Mouse (Mus musculus): Measurements from ENCODE around the gene Depp1.
"Not testable (repeated sequence)": the region's sequence is repeated elsewhere in the genome, so short reads cannot be mapped to it uniquely, and the experiment has no call there.

Gene Depp1

DNA sequence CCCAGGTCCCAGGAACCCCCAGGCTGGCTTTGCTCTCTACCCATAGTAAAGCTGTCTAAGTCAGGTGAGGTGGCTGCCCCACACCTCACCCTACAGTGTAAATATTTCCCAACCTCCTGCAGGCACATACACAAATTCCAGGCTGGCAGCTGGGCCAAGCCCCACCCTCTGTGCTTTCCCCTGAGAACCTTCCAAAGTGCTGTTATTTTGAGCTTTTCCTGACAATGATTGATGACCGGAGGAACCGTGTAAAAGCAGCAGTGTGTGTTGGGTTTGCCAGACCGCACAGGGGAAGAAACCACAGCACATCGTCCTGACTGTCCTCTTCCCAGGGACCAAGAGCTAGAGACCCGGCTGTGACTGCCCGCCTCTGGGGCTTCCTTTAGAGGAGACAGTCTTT lies at the start of gene Depp1:
TSS of gene Depp1 (plus strand) at position 204 of the 400 bp plus-strand sequence.
- no peak for DNase-seq

DNA sequence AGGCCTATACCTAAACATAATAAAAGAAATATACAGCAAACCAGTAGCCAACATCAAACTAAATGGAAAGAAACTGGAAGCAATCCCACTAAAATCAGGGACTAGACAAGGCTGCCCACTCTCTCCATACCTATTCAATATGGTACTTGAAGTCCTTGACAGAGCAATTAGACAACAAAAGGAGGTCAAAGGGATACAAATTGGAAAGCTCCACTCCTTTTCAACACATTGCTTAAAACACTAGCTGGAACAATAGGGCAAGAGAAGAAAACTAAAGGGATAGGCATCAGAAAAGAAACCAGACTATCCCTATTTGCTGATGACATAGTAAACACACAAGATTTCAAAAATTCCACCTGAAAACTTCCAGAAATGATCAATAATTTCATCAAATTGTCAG lies 49.4 kb upstream of the Depp1 start:
- not testable (repeated sequence) for DNase-seq

- no peak for DNase-seq
These were observed 43.2 kb upstream of the Depp1 start for GRCm38 (mm10) chr6:116607230-116607629.

DNA sequence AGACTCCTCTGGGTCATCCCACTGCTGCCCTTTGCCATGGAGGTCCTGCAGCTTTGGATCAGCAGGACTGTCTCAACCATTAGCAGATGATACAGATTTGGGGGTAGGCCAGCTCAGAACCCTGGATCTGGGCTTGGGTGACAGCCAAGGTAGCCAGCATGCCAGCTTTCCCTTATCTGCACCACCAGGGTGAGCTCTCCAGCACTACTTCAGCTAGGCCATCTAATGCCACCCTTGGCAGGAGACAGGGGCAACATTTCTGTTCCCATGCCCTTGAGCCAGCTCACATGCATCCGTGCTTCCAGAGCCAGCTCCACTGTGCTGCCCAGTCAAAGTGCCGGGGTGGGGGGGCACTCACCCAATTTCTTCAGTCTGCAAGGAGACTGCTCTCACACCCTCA lies 34.7 kb upstream of the Depp1 start:
- peak; percentile 29 to 36 for DNase-seq

GRCm38 (mm10) chr6:116618073-116618472 lies 32.3 kb upstream of the Depp1 start:
- no peak for DNase-seq

DNA sequence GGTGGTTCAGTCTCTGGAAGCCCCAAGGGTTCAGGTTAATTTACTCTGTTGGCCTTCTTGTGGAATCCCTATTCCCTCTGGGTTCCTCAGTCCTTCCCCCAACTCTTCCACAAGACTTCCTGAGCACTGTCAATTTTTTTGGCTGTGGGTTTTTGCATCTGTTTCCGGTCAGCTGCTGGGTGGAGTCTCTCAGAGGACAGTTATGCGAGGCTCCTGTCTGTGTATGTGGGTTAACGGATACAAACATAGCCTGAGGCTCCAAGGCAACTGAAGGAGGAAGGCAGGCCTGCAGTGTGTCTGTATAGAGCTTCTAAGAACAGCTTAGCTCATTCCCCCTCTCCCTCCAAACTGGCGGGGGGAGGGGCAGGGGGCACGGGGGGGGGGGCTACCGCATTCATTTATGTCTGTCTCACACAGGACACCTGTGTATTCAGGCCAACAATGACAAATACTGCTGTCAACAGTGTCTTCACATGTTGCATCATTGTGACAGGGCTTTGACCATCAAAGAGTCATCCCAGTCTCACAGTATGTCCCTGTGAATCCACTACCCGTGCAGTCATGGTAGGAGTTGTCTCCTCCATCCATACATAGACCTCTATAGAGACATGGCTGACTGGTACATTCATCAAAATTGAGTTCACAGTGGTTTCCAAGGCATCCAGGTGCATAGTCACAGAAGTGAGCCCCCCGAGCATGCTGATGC lies 28.9 kb upstream of the Depp1 start:
- DNase-seq: no peak

DNA sequence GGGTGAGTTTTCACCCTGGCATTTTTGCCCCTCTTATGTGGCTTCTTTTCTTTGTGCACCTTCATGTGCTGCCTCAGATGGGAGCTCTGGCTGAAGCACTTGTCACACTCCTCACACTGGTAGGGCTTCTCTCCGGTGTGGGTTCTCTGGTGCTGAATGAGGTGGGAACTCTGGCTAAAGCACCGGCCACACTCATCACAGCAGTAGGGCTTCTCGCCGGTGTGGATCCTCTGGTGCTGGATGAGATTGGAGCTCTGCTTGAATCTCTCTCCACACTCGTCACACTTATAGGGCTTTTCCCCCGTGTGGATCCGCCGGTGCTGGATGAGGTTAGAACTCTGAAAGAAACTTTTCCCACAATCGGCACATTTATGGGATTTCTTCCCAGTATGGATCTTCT lies 24.0 kb upstream of the Depp1 start:
- not testable (repeated sequence) for DNase-seq

DNA sequence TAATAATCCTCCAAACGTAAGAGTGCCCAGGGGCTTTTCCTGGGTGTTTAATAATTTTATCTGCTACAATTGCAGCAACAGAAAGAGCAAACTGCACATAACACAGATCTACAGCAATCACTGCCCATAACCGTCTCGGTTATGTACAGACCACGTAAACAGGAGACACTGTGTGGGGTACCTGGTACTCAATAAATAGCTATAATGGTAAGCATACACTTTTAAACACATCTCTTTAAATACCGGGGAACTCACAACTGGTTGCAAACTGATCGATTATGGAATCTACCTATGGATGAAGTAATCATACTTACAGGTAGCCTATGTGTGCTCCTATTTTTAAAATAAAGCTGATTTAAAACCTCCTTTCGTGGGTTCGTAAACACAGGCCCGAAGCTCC lies 22.3 kb upstream of the Depp1 start:
- peak in 1 of 2 experiments; percentile 13 for DNase-seq

- peak; percentile 85 to 87 for DNase-seq
These were observed 21.8 kb upstream of the Depp1 start, which contains the start of gene Zfp422 for GRCm38 (mm10) chr6:116628539-116629171. Zfp422 (minus strand) TSS chr6:116628999.

DNA sequence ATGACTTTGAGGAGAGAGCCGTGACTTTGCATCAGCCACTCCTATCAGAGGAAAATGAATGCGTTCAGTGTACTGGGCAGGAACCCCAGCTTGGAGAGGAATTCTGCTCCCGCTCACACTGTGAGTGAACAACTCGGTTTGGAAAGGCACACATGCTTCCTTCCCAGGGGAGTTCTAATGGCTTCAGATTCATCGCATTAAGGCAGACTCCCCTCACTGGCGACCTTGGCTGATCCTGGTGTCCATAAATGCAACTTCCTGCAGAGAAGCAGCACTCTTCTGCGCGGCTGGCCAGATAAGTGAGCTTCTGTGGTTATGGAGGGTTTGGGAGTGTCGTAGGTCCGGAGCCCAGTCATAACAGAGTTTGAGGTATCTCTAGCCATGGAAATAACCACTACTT lies 20.6 kb upstream of the Depp1 start:
- no peak for DNase-seq

GRCm38 (mm10) chr6:116632129-116632528 lies 18.3 kb upstream of the Depp1 start:
- peak; percentile 85 to 89 for DNase-seq

DNA sequence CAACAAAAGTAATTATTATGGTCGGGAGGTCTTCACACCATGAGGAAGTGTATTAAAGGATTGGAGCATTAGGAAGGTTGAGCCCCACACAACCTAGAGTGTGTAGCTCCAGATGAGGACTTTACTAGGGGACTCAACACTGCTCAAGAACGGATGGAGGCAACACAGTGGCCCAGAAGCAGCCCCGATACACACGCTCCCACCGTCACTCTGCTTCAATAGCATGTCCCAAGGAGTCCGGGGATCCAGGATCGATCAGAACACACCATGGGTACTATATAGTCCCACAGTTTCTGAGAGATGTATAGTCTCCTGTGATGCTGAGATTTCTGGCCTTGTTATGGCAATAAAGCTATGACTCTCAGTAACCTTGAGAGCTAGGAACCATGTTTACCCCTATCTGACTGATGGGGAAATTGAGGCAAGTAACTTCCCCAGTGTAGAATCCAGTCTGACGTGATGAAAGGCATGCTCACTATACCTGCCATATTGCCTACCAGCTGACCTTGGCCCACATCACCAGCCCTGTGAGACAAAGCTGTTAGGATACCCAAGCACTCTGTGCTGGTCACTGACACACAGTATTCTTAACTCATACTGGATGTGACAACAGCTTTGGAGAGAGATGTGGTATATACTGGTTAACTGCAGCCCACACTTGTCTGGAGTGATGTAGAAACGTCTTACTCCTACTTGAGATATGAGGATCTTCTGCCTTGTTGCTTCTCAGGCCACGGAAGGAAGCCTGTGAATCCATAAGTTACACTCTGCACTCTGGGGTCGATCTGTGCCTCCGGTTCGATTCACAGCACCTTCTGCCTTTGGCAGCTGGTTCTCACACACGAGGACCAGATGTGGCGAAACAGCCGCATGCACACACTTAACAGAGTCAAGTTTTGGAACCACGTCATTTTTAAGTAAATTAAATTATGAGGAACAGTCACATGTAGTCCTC lies 16.4 kb upstream of the Depp1 start:
- DNase-seq: no peak

DNA sequence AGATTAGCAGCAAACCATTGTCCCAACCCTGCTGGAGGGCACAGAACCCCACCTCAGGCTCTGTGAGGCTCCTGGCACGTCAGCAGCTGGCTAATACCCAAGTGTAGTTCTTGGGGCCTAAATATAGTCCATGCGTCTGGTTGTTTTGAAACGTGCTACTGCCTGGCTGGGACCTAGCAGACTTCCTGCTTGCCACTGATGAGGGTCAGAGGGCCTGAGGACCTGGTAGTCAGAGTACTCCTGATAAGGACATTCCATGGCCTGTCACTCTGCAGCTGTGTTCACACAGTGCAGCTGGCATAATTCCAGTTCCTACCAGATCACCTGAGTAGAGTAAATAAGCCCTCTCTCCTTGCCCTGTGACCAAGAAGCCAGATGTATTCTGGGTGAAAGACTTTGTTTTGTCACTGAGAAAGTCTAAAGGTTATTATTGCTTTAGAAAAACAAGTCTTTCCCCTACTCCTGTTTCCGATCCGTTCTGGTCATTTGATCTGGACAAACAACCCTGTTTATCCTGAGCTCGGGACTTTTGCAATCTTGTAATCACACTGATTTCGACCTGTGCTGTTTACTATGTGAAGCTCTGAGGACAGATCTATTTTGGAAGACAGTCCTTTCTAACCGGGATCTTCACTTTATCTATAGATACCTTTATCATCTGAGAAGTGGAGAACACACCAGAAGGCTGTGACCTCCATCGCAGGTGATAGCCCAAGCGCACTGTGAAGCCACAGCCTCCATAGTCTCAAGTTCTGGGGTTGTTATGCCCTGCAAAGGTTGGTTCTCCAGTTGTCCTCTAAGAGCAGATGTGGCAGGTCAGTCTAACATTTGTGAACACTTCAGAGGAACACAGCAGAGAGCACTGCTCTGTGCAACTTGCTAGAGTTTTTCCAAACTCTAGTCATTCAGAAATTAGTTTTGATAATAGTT lies 14.9 kb upstream of the Depp1 start:
- DNase-seq: peak in 1 of 2 experiments; percentile 31

DNA sequence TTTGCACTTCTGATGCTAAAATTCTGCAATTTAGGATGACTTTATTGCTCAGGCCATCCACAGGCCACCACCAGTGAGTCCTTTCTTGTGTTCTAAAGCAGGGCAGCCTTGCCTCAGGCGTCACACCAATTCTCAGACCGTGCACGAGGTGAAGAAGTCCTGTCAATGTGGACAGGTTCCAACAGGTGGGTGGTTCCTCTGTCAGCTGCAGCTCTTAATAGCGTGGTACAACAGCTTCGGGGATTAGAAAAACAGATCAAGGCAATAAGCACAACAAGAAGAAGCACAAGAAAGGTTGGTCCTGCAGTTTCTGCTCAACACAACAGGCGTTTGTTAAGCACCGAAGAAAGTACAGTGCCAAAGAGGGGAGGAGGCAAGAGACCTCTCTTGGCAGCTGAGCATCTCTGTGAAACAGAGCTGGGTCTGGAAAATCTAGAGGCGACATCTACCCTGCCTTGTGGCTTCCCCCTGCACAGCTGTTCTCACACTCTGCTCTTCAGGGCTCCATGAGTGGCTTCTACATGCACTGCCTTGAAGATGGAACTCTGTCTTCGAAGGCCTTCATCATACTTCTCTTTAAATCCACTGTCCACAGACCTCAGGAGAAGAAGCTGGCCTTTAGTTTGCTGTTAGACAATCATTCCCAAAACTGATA lies 13.7 kb upstream of the Depp1 start:
- DNase-seq: no peak

DNA sequence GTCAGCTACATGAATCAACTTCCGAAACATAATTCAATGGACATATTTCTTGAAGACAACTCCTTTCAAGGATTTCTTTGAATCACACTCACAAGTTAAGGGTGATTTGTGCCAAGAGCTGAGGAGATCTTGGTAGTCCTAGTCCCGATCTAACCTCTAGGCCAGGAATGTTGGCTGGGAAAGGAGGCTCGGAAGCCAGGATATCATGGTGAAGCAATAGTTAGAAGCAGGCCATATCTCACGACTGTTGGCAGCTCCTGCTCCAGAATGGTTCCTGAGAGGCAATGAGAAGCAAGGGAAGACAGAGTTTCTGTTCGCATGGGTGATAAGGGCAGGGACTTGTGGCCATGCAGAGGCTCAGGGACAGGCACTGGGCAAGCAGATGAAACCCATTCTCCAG lies 12.9 kb upstream of the Depp1 start:
- DNase-seq: no peak

DNA sequence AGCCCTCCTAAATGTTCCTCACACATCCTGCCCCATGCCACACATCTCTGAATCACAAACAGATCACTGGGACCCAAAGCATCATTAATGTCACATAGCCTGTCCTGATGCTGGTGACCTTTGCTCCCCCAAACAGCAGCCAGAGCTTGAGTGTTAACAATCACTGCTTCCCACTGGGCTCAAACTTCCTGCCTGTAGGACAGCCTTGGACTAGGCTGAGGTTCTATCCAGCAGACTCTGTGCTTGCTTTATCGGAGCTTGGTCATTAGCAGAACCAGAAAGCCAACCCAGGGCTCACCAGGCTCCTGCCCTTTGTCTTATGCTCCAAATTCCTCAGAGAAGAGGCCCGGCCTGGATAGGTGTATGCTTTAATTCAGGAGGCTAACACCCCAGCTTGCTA lies 11.5 kb upstream of the Depp1 start:
- DNase-seq: no peak

- DNase-seq: no peak
These were observed 10.7 kb upstream of the Depp1 start for GRCm38 (mm10) chr6:116639663-116640062.

DNA sequence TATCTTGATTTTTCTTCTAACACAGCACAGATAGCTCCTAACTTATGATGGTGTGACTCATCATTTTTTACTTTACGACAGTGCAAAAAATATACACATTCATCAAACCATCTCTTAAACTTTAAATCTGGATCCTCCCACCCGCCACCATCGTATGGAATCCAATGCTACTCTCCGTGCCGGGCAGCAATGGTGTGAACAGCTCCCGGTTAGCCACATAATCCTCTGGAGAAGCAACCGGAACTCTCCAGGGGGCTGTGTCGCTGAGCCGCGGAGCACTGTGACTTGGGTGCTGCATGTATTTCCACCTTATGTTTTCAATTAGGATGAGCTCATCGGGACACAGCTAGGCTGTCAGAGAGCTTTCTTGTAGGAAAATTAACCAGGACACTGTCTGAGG lies 7.5 kb upstream of the Depp1 start:
- DNase-seq: no peak

- no peak for DNase-seq
These were observed 6.5 kb upstream of the Depp1 start for GRCm38 (mm10) chr6:116643881-116644280.

- no peak for DNase-seq
These were observed 6.1 kb upstream of the Depp1 start for GRCm38 (mm10) chr6:116644335-116644734.

DNA sequence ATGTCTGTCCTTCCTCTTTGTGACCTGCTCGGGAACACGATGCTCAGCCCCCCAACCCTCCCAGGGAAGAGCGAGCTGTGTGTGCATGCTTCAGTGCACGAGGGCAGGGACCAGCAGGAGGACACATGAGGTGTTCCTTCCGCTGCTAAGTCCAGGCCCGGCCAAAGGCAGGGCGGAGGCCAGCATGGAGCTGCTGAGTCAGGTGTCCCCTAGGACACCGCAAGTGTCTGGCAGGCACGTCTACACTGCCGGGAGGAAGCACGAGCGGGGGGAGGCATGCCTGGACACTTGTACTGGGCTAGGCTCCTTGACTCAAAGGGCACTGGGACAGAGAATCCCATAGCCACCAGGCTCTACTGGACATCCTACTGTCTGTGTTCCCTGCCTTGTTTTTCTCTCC lies 2.6 kb upstream of the Depp1 start:
- DNase-seq: peak; percentile 35 to 43

- no peak for DNase-seq
These were observed 598 bp upstream of the Depp1 start for GRCm38 (mm10) chr6:116649811-116650210.
